Mouse (Mus musculus): ENCODE data around the gene Slc35f2. TPM values are rescaled to one million over a fixed set of nuclear protein-coding genes. Genes with fewer than 3 reads are reported as not detected.

The Slc35f2 gene
- total RNA-seq (2021), result under 1 TPM; 0.12 to 0.41 TPM
- long read RNA-seq, experiment 1, result 0 reads
- long read RNA-seq, experiment 2, result 0 reads

- intact Hi-C loops (cut with DNase I), result no loop called here
- DNase-seq, result peak; percentile 9
Measured at GRCm38 (mm10) chr9:53771344-53772021, at the start of gene Slc35f2. TSS of gene Slc35f2 (plus strand) at chr9:53771538.

- DNase-seq, result no peak
- intact Hi-C loops (cut with DNase I), result no loop called here
Measured at GRCm38 (mm10) chr9:53740829-53741404, 30.4 kb upstream of the Slc35f2 start.

- intact Hi-C loops (cut with DNase I), result loop anchor here (10.0 kb wide), 1 partner anchor 64 kb away; no protein-coding TSS in a partner anchor
- DNase-seq, result no peak
Measured at GRCm38 (mm10) chr9:53750411-53750810, 20.9 kb upstream of the Slc35f2 start.

DNA sequence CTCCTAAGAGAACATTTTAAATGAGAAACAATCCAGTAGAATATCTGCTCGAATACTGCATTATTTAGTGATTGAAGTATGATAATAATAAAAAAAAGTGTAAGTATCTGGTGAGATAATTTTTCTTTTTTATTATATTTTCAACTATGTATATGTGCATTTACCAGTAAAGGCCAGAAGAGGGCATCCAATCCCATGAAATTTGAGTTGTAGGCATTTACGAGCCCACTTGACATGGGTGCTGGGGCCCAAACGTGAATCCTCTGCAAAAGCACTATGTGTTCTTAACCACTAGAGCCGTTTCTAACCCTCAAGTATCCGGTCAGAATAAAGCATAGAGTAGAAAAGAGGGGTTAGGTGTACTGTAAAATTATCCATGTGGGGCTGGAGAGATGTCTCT, 20.4 kb upstream of the Slc35f2 start:
- intact Hi-C loops (cut with DNase I), result loop anchor here (10.0 kb wide), 1 partner anchor 64 kb away; no protein-coding TSS in a partner anchor
- no peak for DNase-seq

- intact Hi-C loops (cut with DNase I), result loop anchor here (10.0 kb wide), 1 partner anchor 60 kb away; no protein-coding TSS in a partner anchor
- DNase-seq, result no peak
Measured at GRCm38 (mm10) chr9:53754801-53755200, 16.5 kb upstream of the Slc35f2 start.

- intact Hi-C loops (cut with DNase I), result loop anchor here (10.0 kb wide), 1 partner anchor 57 kb away; no protein-coding TSS in a partner anchor
- DNase-seq, result no peak
Measured at GRCm38 (mm10) chr9:53758142-53758541, 13.2 kb upstream of the Slc35f2 start.

GRCm38 (mm10) chr9:53764697-53765096, 6.6 kb upstream of the Slc35f2 start:
- intact Hi-C loops (cut with DNase I), result no loop called here
- DNase-seq, result no peak

DNA sequence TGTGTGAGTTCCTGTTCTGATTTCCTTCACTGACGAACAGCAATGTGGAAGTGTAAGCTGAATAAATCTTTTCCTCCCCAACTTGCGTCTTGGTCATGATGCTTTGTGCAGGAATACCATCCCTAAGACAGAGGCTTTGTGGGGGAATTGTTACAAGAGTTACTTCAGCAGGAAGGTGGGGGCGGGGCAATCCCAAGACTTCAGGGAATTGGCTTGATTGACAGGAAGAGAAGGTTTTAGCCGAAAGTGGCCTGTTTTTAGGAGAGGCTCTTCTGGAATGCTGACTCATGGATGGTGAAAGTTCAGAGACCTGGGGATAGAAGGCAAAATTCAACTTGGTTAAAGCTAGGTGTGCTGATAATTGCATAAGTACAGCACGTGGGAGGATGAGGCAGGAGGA, 2.9 kb upstream of the Slc35f2 start:
- intact Hi-C loops (cut with DNase I), result no loop called here
- DNase-seq, result no peak

DNA sequence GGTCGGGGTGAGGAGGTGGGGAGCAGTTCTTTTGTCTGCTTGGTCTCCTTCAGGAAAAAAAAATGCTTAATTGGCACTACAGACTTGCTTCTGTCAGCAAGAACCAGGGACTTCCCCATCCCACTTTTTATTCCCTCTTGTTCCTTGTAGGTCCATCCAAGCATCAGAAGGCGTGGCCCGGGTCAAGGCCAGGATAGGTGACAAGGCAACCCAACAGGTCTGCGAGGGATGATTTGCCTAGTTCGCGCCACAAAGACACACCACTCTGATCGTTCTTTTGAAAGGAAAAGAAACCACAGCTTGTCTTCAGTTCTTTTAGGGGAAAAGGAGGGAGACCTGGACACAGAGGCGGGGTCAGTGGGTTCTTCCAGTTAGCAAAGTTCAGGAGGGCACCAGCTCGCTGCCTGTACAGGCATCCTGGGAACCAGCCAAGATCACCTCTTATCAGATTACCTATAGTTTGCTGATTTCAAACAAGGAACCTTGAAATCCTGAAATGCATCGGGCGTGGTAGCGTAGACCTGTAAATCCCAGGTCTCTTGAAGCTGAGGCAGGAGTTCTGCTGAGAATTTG, 481 bp upstream of the Slc35f2 start:
- intact Hi-C loops (cut with DNase I), result no loop called here
- DNase-seq, result no peak

- intact Hi-C loops (cut with DNase I), result no loop called here
- DNase-seq, result peak; percentile 4 to 8
Measured at GRCm38 (mm10) chr9:53772121-53772561, 803 bp downstream of the Slc35f2 start.

- DNase-seq, result no peak
- intact Hi-C loops (cut with DNase I), result no loop called here
Measured at GRCm38 (mm10) chr9:53775511-53775910, 4.2 kb downstream of the Slc35f2 start.

- intact Hi-C loops (cut with DNase I), result no loop called here
- DNase-seq, result peak; percentile 2 to 5
Measured at GRCm38 (mm10) chr9:53786561-53787407, 15.4 kb downstream of the Slc35f2 start.

- no peak for DNase-seq
- intact Hi-C loops (cut with DNase I), result no loop called here
Measured at GRCm38 (mm10) chr9:53793830-53794330, 22.5 kb downstream of the Slc35f2 start.

- intact Hi-C loops (cut with DNase I), result no loop called here
- DNase-seq, result no peak
Measured at GRCm38 (mm10) chr9:53794490-53794889, 23.2 kb downstream of the Slc35f2 start.

GRCm38 (mm10) chr9:53795351-53795750, 24.0 kb downstream of the Slc35f2 start:
- intact Hi-C loops (cut with DNase I), result no loop called here
- DNase-seq, result no peak

DNA sequence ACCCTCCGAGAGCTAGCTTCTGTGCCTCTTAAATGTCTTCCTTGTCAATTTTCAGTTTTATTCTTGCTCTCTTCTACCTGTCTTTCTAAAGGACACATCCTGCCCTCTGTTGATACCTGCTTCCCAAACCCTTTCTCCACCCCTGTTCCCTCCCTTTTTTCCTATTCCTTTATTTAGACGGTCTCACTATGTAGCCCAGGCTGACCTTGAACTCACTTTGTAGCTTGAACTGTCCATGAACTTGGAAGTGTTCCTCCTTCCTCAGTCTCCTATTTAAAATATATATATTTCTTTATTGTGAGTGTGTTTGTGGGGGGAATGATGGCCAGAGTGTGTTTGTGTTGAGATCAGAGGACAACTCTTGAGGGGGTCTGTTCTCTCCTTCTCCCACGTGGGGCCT, 25.0 kb downstream of the Slc35f2 start:
- no peak for DNase-seq
- intact Hi-C loops (cut with DNase I), result no loop called here

DNA sequence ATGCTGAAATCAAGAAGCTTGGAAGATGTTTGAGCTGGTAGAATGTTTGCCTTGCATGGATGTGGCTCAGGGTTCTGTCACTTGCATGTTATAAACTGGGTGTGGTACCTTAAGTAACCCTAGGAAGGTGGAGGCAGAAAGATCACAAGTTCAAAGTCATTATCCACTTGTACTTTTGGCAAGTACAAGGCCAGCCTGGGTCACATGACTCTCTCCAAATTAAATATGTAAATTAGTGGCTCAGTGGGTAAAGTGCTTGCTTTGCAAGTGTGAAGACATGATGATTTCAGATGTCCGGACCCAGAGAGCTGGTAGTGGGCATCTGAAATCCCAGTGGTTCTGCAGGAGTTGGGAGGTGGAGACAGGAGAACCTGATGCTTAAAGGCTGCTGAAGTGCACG, 25.8 kb downstream of the Slc35f2 start:
- DNase-seq, result no peak
- intact Hi-C loops (cut with DNase I), result no loop called here

GRCm38 (mm10) chr9:53802921-53803320, 31.6 kb downstream of the Slc35f2 start:
- intact Hi-C loops (cut with DNase I), result no loop called here
- DNase-seq, result no peak

- intact Hi-C loops (cut with DNase I), result no loop called here
- no peak for DNase-seq
Measured at GRCm38 (mm10) chr9:53806496-53807086, 35.3 kb downstream of the Slc35f2 start.

GRCm38 (mm10) chr9:53813418-53813817, 42.1 kb downstream of the Slc35f2 start:
- DNase-seq, result no peak
- intact Hi-C loops (cut with DNase I), result loop anchor here (10.0 kb wide), 1 partner anchor 59 kb away; no protein-coding TSS in a partner anchor
